Mouse (Mus musculus) forebrain, embryonic 14.5 days (tissue): ENCODE measurements around the gene Esr2. TPM values are rescaled to one million over a fixed set of nuclear protein-coding genes. Genes with fewer than 3 reads are reported as not detected.
"Not testable (repeated sequence)": the region's sequence is repeated elsewhere in the genome, so short reads cannot be mapped to it uniquely, and the experiment has no call there.

ENCODE experiments used
- ATAC-seq: fragments of 200-750 bp; cut with Nextera tagmentation; 2 replicates; pipeline ENCODE4 v1.8.0; 2017; ENCODE audit warnings: mild to moderate bottlenecking, moderate library complexity
- DNase-seq: peaks from one replicate; pipeline ENCODE4 v3.0.0-alpha.2; 2015; ENCODE audit warnings: low spot score
- H3K27ac ChIP-seq: fragments of 300-500 bp; sonication (generic); 2 replicates; pipeline ENCODE4 v1.5.1; 2014; ENCODE audit warnings: low read depth, mild to moderate bottlenecking, control low read depth, low read length, moderate library complexity
- H3K27me3 ChIP-seq: fragments of 300-500 bp; sonication (generic); replicated peaks from 2 replicates; pipeline ENCODE4 v1.6.1; 2014; ENCODE audit warnings: low read length, control low read depth, mixed read lengths; ENCODE audit not compliant: control insufficient read depth, insufficient read depth
- H3K36me3 ChIP-seq: fragments of 300-500 bp; sonication (generic); 2 replicates; pipeline ENCODE4 v1.6.1; 2014; ENCODE audit warnings: low read length, control low read depth; ENCODE audit not compliant: control insufficient read depth, insufficient read depth
- H3K4me1 ChIP-seq: fragments of 300-500 bp; sonication (generic); 2 replicates; pipeline ENCODE4 v1.6.1; 2014; ENCODE audit warnings: antibody characterized with exemption, low read length, control low read depth; ENCODE audit not compliant: control insufficient read depth, insufficient read depth
- H3K4me2 ChIP-seq: fragments of 300-500 bp; sonication (generic); 2 replicates; pipeline ENCODE4 v1.6.1; 2014; ENCODE audit warnings: mild to moderate bottlenecking, control low read depth, low read length
- H3K4me3 ChIP-seq: fragments of 300-500 bp; sonication (generic); 2 replicates; pipeline ENCODE4 v1.5.1; 2014; ENCODE audit warnings: low read depth, low read length, control low read depth
- H3K9ac ChIP-seq: fragments of 300-500 bp; sonication (generic); 2 replicates; pipeline ENCODE4 v1.6.1; 2014; ENCODE audit warnings: mild to moderate bottlenecking, low read length, control low read depth, moderate library complexity
- H3K9me3 ChIP-seq: fragments of 300-500 bp; sonication (generic); replicated peaks from 2 replicates; pipeline ENCODE4 v1.6.1; 2016; ENCODE audit warnings: low read length, control low read depth, mixed read lengths; ENCODE audit not compliant: control insufficient read depth
- WGBS: fragments of 180-500 bp; shearing (Covaris S2); extraction: QIAGEN DNeasy Blood & Tissue Kit; methylation state at CpG from one replicate; pipeline ENCODE4 v1.1.7; 2014; 5-methylcytosine and 5-hydroxymethylcytosine counted together
- polyA plus RNA-seq: library from polyadenylated mRNA; unstranded; fragments of >200 nt; fragmentation: Nextera tagmentation; extraction: Ambion mirVana; gene quantifications from 2 replicates; pipeline ENCODE4 v1.2.1, GENCODE M21; 2014

Gene Esr2
- polyA plus RNA-seq, 1 experiment from 2014 or later, result 0.05 TPM

DNA sequence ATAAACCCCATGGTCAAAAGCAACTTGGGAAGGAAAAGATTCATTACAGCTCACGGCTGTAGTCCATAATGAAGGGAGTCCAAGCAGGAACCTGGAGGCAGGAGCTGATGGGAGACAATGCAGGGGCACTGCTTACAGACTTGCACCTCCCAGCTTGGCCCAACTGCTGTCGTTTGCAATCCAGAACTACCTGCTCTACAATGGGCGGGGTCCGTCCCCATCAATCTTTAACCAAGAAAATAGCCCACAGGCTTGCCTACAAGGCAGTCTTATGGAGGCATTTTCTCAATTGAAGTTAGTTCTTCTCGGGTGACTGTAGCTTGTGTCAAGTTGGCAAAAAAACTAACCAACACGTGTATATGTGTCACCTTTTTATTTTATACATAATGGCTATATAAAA is 3.4 kb upstream of the Esr2 start:
- no peaks in the 10 kb centered on the region for H3K9me3 ChIP-seq
- H3K4me1 ChIP-seq, result 0 out of 2 replicates have a peak, but pooled peaks cover 4% of the 10 kb centered on the region
- H3K9ac ChIP-seq, result no peak overlapping the region
- H3K4me3 ChIP-seq, result no peak overlapping the region
- H3K36me3 ChIP-seq, result no peaks in the 10 kb centered on the region
- peaks cover 3% of the 10 kb centered on the region; the same call in 1 of the 2 replicates for H3K27me3 ChIP-seq
- DNase-seq, result no peak
- ATAC-seq, result no peak
- H3K4me2 ChIP-seq, result no peak overlapping the region
- no peak overlapping the region for H3K27ac ChIP-seq
- 81% methylated on average over 6 of the region's 6 CpGs for WGBS

DNA sequence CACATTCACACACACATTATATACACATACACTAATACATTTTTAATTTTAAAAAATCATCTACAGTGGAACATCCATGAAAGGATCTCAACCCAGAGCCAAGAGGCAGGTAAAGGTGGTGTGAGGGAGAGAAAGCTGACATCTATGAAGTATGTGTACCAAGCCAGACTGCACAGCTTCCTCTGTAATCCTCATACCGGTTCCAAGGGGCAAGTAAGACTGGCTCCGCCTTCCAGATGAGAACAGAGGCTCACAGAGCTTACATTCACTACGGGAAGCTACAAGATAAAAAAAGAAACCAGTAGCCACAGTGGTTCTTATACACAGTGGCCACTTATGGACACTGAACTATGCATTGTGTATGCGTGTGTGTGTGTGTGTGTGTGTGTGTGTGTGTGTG is 2.5 kb upstream of the Esr2 start:
- H3K4me1 ChIP-seq, result 0 out of 2 replicates have a peak, but pooled peaks cover 4% of the 10 kb centered on the region
- no peak for DNase-seq
- H3K36me3 ChIP-seq, result no peaks in the 10 kb centered on the region
- WGBS, result 50% methylated on average over 4 of the region's 4 CpGs
- no peak overlapping the region for H3K4me2 ChIP-seq
- H3K4me3 ChIP-seq, result no peak overlapping the region
- H3K9ac ChIP-seq, result no peak overlapping the region
- ATAC-seq, result no peak
- no peaks in the 10 kb centered on the region for H3K9me3 ChIP-seq
- peaks cover 3% of the 10 kb centered on the region; the same call in 1 of the 2 replicates for H3K27me3 ChIP-seq
- H3K27ac ChIP-seq, result no peak overlapping the region

DNA sequence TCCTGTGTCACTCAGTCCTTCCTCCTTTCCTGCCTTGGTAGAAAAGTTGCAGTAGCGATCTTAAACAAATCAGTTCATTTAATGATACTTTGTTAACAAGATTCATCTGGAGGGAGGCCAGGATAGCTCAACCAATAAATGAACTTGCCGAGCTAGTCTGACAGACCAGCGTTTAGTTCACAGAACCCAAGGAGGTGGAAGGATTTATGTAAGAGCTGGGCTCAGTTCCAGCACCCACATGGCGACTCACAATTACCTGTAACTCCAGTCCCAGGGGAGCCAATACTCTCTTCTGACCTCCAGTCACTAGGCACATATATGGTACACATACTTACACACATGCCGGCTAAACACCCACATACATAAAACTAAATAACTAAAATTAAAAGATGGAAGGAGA is 2.0 kb upstream of the Esr2 start:
- Histone ChIP-seq H3K36me3 (no peaks in the 10 kb centered on the region), H3K4me2 (no peak overlapping the region), H3K4me3 (no peak overlapping the region), H3K4me1 (0 out of 2 replicates have a peak, but pooled peaks cover 4% of the 10 kb centered on the region), H3K9ac (no peak overlapping the region), H3K27ac (no peak overlapping the region), H3K9me3 (no peaks in the 10 kb centered on the region), H3K27me3 (peaks cover 3% of the 10 kb centered on the region; the same call in 1 of the 2 replicates)
- ATAC-seq (no peak), DNase-seq (no peak)
- WGBS, result 40% methylated on average over 5 of the region's 5 CpGs

DNA sequence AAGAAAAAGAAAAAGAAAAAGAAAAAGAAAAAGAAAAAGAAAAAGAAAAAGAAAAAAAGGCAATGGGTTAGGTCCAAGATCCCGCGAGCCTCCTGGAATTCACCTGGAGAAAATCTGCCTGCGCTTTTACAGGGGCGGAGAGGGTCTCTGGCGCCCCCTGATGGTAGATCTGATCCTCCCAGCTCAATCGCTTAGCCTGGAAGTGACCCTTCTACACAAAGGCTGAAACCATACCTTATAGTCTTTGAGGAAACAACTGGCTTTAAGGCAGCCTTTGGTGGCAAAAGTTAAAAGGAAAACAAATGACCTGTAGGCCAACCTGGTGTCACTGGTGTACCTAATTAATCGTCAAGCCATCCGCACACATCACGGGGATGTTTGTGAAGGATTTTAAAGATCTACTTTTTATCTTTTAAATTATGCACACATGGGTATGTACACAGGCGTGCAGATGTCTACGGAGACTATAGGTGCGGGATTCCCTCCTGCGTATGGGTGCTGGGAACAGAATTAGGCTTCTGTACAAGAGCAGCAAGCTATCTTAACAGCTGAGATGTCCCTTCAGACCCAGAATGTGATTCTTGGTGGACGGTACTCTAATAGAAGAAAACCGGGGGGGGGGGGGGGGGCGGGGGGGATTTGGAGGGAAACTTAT is 932 bp upstream of the Esr2 start:
- 39% methylated on average over 15 of the region's 16 CpGs for WGBS
- no peaks in the 10 kb centered on the region for H3K36me3 ChIP-seq
- peak overlapping the region; percentile 99 for H3K4me2 ChIP-seq
- peak overlapping the region; percentile 41; the same call in 1 of the 2 replicates for H3K4me3 ChIP-seq
- H3K4me1 ChIP-seq, result 0 out of 2 replicates have a peak, but pooled peaks cover 4% of the 10 kb centered on the region
- DNase-seq (peak; percentile 77), ATAC-seq (peak; percentile 78)
- H3K9ac ChIP-seq, result no peak overlapping the region
- H3K27me3 ChIP-seq, result peaks cover 3% of the 10 kb centered on the region; the same call in 1 of the 2 replicates
- H3K27ac ChIP-seq, result no peak overlapping the region
- H3K9me3 ChIP-seq, result no peaks in the 10 kb centered on the region

DNA sequence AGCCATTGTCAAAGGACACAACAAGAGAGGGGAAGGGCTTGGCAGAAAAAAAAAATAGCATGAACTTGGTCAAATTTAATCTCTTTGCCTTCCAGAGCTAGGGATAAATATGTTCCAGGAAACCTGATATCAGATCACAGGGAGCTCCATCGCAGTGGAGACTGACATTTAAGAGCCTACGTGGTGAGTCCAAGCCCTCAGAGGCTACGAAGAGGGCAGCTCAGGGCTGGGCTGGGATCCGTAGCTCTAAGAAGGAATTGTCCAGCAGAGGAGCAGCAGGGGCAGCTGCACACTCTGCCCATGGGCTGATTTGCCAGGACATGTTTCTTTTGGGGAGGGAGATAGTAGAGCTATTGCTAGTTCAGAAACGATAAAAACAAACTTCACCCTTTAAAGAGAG is 11.4 kb downstream of the Esr2 start:
- WGBS, result 68% methylated on average over 5 of the region's 5 CpGs
- Histone ChIP-seq H3K4me1 (no peaks in the 10 kb centered on the region), H3K4me3 (no peak overlapping the region), H3K36me3 (no peaks in the 10 kb centered on the region), H3K27me3 (no peaks in the 10 kb centered on the region), H3K27ac (no peak overlapping the region), H3K4me2 (no peak overlapping the region), H3K9me3 (no peaks in the 10 kb centered on the region), H3K9ac (no peak overlapping the region)
- ATAC-seq, result no peak
- no peak for DNase-seq

DNA sequence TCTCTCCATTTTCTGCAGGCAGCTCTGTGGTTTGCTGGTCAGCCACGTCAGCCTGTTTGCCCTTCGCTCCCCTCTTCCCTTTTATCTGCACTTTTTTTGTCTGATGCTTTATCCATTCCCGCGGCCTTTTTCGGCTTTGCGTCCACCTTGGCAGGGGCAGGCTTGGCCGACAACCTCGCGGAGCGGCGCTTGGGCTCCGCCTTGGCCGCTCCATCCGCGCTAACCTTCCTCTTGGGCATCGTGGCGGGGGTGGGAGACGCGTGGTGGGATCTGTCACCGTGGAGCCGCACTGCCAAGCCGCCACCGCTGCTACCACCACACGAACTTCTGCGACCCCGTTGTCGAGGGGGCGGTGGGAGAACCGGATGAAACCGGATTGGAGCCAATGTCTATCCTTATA is 24.7 kb downstream of the Esr2 start:
- Histone ChIP-seq H3K4me3 (peak overlapping the region; percentile 25), H3K4me2 (peak overlapping the region; percentile 53), H3K9ac (peak overlapping the region; percentile 53)
- WGBS, result 16% methylated on average over 30 of the region's 30 CpGs
- H3K27ac ChIP-seq, H3K27me3 ChIP-seq, DNase-seq, H3K9me3 ChIP-seq, H3K36me3 ChIP-seq, ATAC-seq, H3K4me1 ChIP-seq: not testable (repeated sequence)

DNA sequence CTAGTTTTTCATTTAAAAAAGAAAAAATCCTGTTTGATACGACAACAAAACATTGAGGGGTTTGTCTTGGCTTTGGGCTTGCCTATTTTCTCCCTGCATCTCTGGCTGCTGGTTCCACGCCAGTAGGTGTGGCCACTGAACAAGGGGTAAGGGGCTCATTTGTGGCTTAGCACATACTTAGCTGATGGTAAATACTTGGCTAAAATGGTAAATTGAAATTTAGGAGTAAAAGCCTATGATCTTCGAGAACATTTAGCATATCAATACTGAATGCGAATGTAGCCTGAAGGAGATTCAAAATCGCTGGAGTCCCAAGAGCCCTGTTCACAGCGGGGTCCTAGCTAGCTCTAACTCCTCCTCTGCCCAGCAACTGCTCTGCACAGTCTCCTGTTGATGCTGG is 40.4 kb downstream of the Esr2 start:
- no peaks in the 10 kb centered on the region for H3K27me3 ChIP-seq
- no peaks in the 10 kb centered on the region for H3K9me3 ChIP-seq
- 0 out of 2 replicates have a peak, but pooled peaks cover 4% of the 10 kb centered on the region for H3K4me1 ChIP-seq
- H3K36me3 ChIP-seq, result no peaks in the 10 kb centered on the region
- 11% methylated on average over 6 of the region's 6 CpGs for WGBS
- no peak overlapping the region for H3K4me3 ChIP-seq
- no peak overlapping the region for H3K4me2 ChIP-seq
- H3K27ac ChIP-seq, result no peak overlapping the region
- ATAC-seq (no peak), DNase-seq (peak; percentile 61)
- H3K9ac ChIP-seq, result no peak overlapping the region

DNA sequence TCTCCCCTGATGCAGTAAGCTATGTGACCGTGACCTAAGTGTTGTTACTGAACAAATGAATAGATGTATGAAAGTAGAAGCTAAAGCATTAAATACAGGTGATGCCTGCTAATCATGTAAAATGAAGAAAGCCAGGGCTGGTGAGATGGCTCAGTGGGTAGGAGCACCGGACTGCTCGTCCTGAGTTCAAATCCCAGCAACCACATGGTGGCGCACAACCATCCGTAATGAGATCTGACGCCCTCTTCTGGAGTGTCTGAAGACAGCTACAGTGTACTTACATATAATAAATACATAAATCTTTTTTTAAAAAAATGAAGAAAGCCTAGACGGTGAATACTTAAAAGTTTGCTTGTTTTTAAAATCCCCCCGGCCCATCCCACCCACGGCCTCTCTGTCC is 44.0 kb downstream of the Esr2 start:
- not testable (repeated sequence) for H3K36me3 ChIP-seq, DNase-seq, ATAC-seq, H3K4me3 ChIP-seq, H3K4me2 ChIP-seq, H3K27ac ChIP-seq, H3K9ac ChIP-seq, H3K27me3 ChIP-seq, H3K9me3 ChIP-seq, H3K4me1 ChIP-seq
- WGBS, result 84% methylated on average over 9 of the region's 9 CpGs

DNA sequence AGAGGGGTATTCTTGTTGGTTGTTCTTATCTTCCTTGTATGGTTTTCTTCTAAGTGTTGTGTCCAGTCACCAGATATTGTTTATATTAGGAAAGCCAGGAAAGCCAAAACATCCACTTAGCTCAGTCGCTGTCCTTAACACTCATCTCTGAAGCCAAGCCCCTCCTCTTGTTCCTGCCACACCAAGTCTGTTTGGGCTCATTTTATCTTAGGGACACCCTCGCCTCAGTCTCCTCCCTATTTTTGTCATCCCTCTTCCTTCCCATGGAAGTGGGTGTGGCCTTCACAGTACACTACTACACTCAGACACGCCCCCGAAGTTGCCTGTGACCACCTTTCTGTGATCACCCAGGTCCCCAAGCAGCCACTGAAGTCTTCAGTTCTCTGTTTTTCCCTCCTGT is 44.5 kb downstream of the Esr2 start:
- no peaks in the 10 kb centered on the region for H3K9me3 ChIP-seq
- H3K4me3 ChIP-seq, result no peak overlapping the region
- DNase-seq (no peak), ATAC-seq (no peak)
- WGBS, result 87% methylated on average over 4 of the region's 4 CpGs
- H3K27ac ChIP-seq, result no peak overlapping the region
- no peaks in the 10 kb centered on the region for H3K36me3 ChIP-seq
- no peak overlapping the region for H3K4me2 ChIP-seq
- no peak overlapping the region for H3K9ac ChIP-seq
- no peaks in the 10 kb centered on the region for H3K27me3 ChIP-seq
- 0 out of 2 replicates have a peak, but pooled peaks cover 4% of the 10 kb centered on the region for H3K4me1 ChIP-seq
